Mouse (Mus musculus): ENCODE results near the gene Smim1. TPM values are rescaled to one million over a fixed set of nuclear protein-coding genes. Genes with fewer than 3 reads are reported as not detected.

The Smim1 gene
- total RNA-seq, 4 experiments from 2014 or later, result 9.3 to 15.6 (median 11.2) TPM

DNA sequence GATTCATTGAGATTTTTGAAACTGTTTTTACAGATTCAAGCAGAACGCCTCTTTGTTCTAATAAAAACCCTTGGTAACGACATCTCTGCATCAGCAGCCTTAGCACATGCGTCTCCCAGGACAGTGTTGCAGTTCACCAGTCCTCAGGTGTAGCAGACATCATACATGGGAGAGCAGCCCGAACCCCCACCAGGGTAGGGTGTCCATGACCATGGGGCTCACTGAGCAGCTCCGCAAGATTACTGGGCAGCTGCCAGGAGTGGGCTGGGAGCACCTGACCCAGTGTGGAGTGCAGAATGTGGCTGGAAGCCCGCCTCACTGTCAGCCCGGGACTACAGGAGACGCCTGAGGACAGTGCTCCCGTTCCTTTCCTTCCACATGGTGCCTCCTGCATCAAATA is 4.6 kb downstream of the Smim1 start:
- DNase-seq (ENCODE audit: low spot score in 2 of 2), result no peak

DNA sequence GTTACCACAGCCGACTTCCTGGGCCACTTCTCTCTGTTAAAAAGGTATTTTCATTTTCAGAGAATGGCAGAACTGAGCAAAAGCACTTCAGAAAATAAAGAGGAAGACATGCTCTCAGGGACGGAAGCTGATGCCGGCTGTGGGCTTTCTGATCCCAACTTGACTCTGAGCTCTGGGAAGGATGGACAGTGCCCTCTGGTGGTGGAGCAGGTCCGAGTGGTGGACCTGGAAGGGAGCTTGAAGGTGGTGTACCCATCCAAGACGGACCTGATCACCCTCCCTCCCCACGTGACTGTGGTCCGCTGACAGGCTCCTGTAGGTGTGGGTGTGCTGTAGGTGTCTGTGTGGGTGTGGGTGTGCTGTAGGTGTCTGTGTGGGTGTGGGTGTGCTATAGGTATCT is 6.5 kb downstream of the Smim1 start:
- peak in 1 of 2 experiments; percentile 44 for DNase-seq (ENCODE audit: low spot score in 2 of 2)

DNA sequence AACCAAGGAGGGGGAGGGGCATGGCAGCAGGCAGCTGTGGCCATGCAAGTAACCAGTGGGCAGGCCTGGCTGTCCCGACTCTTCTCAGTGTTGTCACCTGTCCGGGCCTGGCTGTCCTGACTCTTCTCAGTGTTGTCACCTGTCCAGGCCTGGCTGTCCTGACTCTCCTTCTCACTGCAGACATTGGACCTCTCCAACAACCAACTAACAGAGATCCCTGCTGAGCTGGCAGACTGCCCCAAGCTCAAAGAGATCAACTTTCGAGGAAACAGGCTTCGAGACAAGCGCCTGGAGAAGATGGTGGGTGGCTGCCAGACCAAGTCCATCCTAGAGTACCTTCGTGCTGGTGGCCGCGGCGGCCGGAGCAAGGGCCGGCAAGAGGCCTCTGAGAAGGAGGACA is 10.6 kb downstream of the Smim1 start:
- no peak for DNase-seq (ENCODE audit: low spot score in 2 of 2)

DNA sequence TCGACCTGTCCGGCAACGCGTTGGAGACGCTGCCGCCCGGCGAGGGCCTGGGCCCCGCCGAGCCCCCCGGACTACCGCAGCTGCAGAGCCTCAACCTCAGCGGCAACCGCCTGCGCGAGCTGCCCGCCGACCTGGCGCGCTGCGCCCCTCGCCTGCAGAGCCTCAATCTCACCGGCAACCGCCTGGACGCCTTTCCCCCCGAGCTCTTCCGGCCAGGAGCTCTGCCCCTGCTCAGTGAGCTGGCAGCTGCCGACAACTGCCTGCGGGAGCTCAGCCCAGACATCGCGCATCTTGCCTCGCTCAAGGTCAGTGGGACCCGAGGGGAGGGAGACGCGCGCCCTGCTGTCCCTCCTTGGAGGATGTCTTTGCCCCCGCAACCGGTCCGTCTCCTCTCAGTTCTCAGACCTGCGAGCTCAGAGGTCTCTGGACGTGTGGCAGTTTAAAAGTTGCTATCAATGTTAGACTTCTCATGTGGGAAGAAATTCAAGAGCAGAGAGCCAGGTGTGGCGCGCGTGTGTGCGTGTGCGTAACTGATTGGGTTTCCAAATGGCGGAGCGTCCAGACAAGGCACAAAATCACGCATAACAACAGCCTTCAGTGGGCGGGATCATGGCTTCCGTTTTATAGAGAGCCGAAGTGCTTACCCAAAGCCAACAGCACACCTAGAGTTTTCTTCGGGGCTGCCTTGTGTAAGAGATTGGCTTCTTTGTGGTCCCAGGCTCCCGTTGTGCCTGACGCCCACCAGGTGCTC is 13.7 kb downstream of the Smim1 start:
- no peak for DNase-seq (ENCODE audit: low spot score in 2 of 2)

DNA sequence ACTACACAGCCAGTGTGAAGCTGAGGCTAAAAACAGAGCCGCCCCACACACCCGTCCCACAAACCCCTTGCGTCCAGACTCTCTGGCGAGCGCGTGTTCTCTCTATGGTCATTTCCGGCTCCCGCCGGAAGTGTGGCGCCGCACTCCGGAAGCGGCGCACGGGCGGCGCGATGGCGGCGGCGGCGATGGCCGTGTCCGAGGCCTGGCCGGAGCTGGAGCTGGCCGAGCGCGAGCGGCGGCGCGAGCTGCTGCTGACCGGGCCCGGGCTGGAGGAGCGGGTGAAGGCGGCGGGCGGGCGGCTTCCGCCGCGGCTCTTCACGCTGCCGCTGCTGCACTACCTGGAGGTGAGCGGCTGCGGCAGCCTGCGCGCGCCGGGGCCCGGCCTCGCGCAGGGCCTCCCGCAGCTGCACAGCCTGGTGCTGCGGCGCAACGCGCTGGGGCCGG is 14.4 kb downstream of the Smim1 start, which contains the start of gene Lrrc47:
Gene Lrrc47 (plus strand): TSS at position 86 of the 444 bp plus-strand sequence.
- DNase-seq (ENCODE audit: low spot score in 2 of 2), result peak; percentile 69 to 83

DNA sequence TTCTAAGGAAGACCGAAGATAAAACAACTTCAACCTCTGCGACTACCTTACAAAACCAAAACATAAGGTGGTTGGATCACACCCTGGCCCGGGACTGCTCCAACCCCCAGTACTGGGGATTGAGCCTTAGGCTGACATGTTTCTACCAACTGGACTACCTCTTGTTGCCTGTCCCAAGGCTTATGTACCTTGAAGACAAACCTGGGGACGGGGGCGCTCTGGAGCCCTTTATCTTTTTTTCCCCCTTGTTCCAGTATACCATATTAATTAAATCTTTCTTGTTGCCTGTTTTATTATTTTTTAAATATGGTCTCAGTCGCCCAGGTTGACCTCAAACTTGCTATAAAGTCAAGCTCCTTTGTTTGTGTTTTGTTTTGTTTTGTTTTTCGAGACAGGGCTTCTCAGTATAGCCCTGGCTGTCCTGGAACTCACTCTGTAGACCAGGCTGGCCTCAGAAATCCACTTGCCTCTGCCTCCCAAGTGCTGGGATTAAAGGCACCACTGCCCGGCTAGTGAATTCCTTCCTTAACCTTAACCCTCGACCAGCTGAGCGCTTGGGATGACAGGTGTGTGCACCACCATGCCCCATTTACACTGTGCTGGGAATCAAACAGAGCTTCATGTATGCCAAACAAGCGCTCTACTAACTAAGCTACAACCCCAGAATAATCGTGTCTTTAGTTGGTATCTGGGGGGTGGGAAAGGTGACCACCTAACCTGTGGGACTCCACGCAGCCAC is 15.0 kb downstream of the Smim1 start:
- DNase-seq (ENCODE audit: low spot score in 2 of 2), result no peak

DNA sequence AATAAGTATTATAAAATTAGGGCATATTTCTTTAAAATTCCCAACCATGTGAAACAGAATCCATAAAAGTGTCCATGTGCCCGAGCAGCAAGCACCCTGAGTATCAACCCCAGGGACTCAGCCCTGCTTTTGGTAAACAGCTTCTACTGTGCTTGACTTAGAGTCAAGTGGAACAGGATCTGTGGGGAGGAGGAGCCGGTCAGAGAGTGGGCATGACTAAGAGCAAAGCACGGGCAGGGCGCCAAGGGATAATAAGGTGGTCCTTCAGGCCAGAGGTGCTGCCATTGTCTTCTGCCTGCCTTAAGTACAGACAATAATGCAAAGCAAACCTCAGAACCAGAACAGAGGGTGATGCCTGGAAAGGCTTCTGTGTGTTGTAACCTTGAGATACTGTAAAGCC is 18.3 kb downstream of the Smim1 start:
- no peak for DNase-seq (ENCODE audit: low spot score in 2 of 2)

DNA sequence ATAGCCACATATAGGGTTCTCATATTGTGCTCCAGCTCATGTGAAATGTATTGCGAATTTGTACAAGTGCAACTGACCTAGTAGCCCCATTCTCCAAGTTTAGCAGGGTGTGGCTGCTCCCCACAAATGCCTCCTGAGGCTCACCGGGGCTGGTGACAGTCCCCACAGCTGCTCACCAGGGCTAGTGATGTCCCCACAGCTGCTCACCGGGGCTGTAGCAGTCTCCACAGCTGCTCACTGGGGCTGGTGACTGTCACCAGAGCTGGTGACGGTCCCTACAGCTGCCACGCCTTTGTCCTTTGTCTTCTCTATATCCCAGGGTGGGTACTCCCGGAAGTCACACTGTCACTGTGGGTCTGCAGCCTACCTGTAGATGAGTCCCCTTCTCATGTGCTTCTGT is 19.8 kb downstream of the Smim1 start:
- no peak for DNase-seq (ENCODE audit: low spot score in 2 of 2)

DNA sequence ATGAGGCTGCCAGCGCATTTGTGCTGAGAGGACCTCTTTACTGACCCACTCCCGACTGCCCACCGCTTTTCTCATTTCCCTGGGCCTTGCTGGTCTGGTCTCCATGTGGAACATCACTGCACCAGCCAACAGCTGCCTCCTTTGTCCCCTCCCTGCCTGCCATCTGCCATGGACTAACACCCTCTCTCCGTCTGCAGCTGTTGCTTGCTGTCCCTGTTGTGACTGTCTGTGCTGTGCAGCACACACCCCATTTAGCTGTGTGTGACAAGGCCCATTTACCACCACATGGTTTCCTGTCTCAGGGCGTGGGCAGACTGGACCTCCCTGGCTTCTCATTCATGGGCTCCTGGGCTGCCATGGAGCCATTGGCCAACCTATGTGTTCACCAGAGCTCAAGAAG is 20.5 kb downstream of the Smim1 start:
- DNase-seq (ENCODE audit: low spot score in 2 of 2), result no peak

DNA sequence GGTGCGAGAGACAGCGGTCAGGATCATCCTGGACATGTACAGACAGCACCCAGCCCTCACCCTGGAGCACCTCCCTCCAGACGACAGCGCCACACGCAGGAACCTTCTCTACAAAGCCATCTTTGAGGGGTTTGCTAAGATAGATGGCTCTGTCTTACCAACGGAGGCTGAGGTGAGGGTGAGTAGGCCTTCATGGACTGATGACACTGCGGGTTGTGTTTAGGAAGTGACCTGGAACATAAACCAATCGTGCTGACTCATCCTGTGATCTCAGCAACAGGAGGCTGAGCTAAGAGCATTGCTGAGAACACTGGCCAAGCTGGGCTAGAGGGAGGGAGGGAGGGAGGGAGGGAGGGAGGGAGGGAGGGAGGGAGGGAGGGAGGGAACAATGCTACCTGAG is 32.5 kb downstream of the Smim1 start:
- DNase-seq (ENCODE audit: low spot score in 2 of 2), result no peak

DNA sequence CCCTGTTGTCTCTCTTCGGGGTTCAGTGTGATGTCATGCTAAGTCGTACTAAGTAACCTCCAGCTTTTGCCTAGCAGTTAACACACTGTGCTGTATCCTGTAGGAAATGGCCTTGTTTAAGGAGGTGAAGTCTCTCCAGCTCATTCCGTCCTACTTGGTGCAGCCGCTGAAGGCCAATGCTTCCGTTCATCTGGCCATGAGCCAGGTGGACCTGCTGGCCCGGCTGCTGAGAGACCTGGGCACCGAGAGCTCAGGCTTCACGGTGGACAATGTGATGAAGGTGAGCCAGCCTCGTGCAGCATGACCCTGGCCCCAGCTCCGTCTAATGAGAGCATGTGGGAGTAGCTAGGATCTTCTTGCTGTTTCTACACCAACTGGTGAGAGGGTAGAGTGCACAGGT is 33.3 kb downstream of the Smim1 start:
- no peak for DNase-seq (ENCODE audit: low spot score in 2 of 2)

DNA sequence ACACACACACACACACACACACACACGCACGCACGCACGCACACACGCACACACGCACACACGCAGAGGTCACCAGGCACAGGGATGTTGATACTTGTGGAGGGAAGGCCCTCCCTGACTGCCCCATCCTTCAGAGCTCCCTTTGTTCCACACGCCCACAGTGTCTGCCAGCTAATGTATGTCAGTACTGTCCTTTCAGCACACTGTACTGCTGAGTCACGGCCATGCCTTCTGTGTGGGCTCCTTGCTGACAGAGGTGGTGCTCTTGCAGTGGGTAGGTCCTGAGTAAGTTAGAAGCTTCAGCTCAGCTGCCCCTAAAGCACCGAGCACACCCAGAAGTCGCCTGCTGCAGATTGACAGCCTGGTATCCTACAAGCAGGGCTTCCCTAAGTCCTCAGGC is 45.6 kb downstream of the Smim1 start:
- no peak for DNase-seq (ENCODE audit: low spot score in 2 of 2)

DNA sequence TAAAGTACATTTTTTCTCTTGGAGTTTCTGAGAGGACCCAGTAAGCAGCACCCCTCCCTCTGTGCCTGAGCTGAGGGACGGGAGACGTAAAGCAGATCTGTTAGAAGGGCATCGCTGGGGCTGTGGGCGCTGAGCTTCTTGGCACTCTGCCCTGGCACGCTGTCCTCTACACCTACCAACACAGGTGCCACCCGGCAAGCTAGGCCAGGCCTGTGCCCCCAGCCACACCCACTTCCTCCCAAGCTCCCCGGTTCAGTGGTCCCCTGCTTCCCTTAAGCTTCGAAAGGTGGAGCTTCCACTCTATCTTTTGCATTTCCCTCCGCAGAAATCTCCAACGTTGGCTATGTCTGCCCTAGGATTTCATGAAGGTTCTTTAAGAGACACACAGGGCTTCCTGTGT is 46.8 kb downstream of the Smim1 start:
- DNase-seq (ENCODE audit: low spot score in 2 of 2), result no peak

DNA sequence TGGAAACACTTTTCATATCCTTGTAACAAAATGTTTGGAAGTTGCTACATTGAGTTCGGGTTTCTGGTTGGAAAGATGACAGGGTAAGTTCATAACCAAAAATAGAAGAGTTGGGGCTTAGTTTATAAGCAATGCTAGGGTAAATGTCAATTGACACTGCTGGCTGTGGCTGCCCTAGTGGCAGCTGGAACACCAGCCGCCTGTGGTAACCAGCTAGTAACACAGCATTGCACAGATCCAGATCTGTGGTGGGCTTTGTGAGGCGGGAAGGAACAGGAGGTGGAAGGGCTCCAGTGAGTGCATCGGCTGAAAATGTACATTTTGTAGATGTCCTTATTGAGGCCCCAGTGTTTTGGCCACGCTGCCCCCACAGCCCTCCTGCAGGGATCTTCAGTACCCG is 50.3 kb downstream of the Smim1 start:
- DNase-seq (ENCODE audit: low spot score in 2 of 2), result no peak

DNA sequence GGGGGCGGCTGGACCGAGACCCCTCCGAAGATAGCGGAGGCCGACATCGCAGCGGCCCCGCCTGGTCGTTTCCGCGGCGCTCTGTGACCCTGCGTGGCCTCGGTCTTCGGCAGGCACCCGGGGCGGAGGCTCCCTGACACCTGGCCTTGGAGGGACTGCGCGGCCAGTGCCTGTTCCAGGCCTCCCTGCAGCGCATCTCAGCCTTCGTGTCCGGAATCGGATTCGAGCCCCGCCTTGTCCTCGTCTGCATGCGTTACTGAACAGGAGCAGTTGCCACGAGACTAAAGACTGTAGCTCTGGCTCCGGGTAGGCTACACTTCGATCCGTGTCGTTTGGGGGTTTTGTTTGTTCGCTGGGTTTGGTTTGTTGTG is 50.8 kb downstream of the Smim1 start:
- DNase-seq (ENCODE audit: low spot score in 2 of 2), result peak in 1 of 2 experiments; percentile 35

DNA sequence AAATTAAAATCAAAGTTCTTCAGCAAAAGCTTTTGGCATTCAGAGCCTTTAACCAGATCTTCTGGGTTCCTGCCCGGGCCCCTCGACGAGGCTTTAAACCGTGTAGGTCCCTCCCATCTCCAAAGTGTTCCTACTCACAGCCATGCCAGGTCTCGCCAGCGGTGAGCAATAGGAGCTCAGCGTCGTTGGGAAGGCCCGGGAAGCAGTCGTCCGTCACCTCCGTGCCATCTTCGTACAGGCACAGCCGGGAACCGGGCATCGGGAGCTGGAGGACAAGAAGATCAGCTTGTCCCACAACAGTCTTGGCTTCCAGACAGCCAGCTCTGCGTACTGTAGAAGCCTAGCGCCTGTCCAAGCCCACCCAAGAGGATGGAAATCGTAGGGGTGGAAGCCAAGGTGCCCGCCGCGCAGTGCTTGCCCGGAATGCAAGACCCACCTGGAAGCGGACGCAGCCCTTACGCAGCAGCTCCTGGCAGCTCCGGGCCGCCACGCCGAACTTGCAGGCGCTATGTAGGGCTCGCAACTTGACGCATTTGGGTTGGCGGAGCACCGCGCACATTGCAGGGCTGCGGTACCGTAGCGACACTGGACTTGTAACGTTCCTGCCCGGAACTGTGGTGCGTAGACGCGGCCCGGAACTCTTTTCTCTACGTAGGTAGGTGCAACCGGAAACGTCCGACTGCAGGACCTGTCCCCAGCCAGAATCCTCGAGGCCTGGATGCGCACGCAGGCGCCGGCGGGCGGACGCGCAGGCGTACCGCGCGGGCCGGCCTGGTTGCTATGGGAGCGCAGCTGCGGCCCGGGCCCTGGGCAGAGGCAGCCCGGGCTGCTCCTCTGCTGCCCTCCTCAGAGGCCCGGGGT is 51.4 kb downstream of the Smim1 start, which contains the start of the genes Dffb and Cep104:
Gene Dffb (minus strand): TSS at position 696 of the 861 bp plus-strand sequence.
Gene Cep104 (plus strand): TSS at position 764 of the 861 bp plus-strand sequence.
- DNase-seq (ENCODE audit: low spot score in 2 of 2), result peak; percentile 91 to 96

Other genes starting within 250 kb of the Smim1 start
- 10 to 100 TPM; 20.9 to 24.5 (median 23.3) TPM for gene A430005L14Rik, start 69.0 kb downstream of the Smim1 start, total RNA-seq (2022)
- 10 to 100 TPM; 11.6 to 17.7 (median 14.5) TPM for gene Dffb, start 51.1 kb downstream of the Smim1 start, total RNA-seq (2022)
- 10 to 100 TPM; 29.6 to 39.3 (median 33.0) TPM for gene Cep104, start 51.0 kb downstream of the Smim1 start, total RNA-seq (2022)
- gene Lrrc47, start 14.5 kb downstream of the Smim1 start, total RNA-seq (2022), result 10 to 100 TPM; 51.4 to 75.9 (median 65.7) TPM
- gene Ccdc27, start 16.4 kb upstream of the Smim1 start, total RNA-seq (2022), result under 1 TPM; 0.85 to 0.99 (median 0.89) TPM
- 1 to 10 TPM; 1.8 to 2.9 (median 2.3) TPM for gene Trp73, start 114.0 kb upstream of the Smim1 start, total RNA-seq (2022)
- 10 to 100 TPM; 30.2 to 36.3 (median 32.5) TPM for gene Wrap73, start 116.1 kb upstream of the Smim1 start, total RNA-seq (2022)
- gene Tprgl, start 134.4 kb upstream of the Smim1 start, total RNA-seq (2022), result 100 to 1,000 TPM; 159 to 183 (median 167) TPM
- gene Megf6, start 144.5 kb upstream of the Smim1 start, total RNA-seq (2022), result 1 to 10 TPM; 5.3 to 7.2 (median 5.7) TPM

Measured in layer of hippocampus, adult 8-10 months (tissue).